Mouse (Mus musculus): ENCODE data around the gene Ppcdc. TPM values are rescaled to one million over a fixed set of nuclear protein-coding genes. Genes with fewer than 3 reads are reported as not detected.

The Ppcdc gene
- 30.8 and 36.1 TPM in 2 replicates for polyA plus RNA-seq (2012; rRNA removed)

- peak; percentile 86 for DNase-seq
Observed at GRCm38 (mm10) chr9:57439522-57440295, at the start of gene Ppcdc. Gene Ppcdc, minus strand, starts transcription at chr9:57440124.

GRCm38 (mm10) chr9:57487807-57488206 lies 47.9 kb upstream of the Ppcdc start:
- DNase-seq: no peak
- TF ChIP-seq CTCF (IDR thresholded peaks at IDR 0.05; ENCODE audit: insufficient read depth, low read length) (no peak), POLR2A (IDR thresholded peaks at IDR 0.05; ENCODE audit: borderline replicate concordance, extremely low read depth, low read depth, low read length) (no peak)
- Histone ChIP-seq H3K4me1 (ENCODE audit: control insufficient read depth, insufficient read depth, low read length) (no peaks in the 10 kb centered on the region), H3K4me3 (replicated peaks; ENCODE audit: extremely low read depth, low read depth, low read length) (no peak overlapping the region)
- WGBS: 58% methylated on average over 7 of the region's 7 CpGs

More at GRCm38 (mm10) chr9:57439522-57440295, at the start of gene Ppcdc:
- WGBS: 2% methylated on average over 32 of the region's 32 CpGs
- Histone ChIP-seq H3K4me3 (replicated peaks; ENCODE audit: extremely low read depth, low read depth, low read length) (peak within 1 kb of the TSS; percentile 95), H3K4me1 (ENCODE audit: control insufficient read depth, insufficient read depth, low read length) (peaks cover 2% of the 10 kb centered on the region; the same call in 1 of the 2 replicates)
- TF ChIP-seq CTCF (IDR thresholded peaks at IDR 0.05; ENCODE audit: insufficient read depth, low read length): no peak
- peak; percentile 95 for TF ChIP-seq POLR2A (IDR thresholded peaks at IDR 0.05; ENCODE audit: borderline replicate concordance, extremely low read depth, low read depth, low read length)

GRCm38 (mm10) chr9:57485774-57486173 lies 45.9 kb upstream of the Ppcdc start:
- Histone ChIP-seq H3K4me1 (ENCODE audit: control insufficient read depth, insufficient read depth, low read length) (no peaks in the 10 kb centered on the region), H3K4me3 (replicated peaks; ENCODE audit: extremely low read depth, low read depth, low read length) (no peak overlapping the region)
- DNase-seq: peak; percentile 66
- TF ChIP-seq CTCF (IDR thresholded peaks at IDR 0.05; ENCODE audit: insufficient read depth, low read length): peak; percentile 77
- TF ChIP-seq POLR2A (IDR thresholded peaks at IDR 0.05; ENCODE audit: borderline replicate concordance, extremely low read depth, low read depth, low read length): no peak
- WGBS: 14% methylated on average over 7 of the region's 7 CpGs

GRCm38 (mm10) chr9:57468914-57469313 lies 29.0 kb upstream of the Ppcdc start:
- H3K4me3 ChIP-seq (replicated peaks; ENCODE audit: extremely low read depth, low read depth, low read length): no peak overlapping the region
- no peak for DNase-seq
- peaks cover 3% of the 10 kb centered on the region; the same call in 1 of the 2 replicates for H3K4me1 ChIP-seq (ENCODE audit: control insufficient read depth, insufficient read depth, low read length)
- WGBS: 52% methylated on average over 4 of the region's 4 CpGs
- TF ChIP-seq POLR2A (IDR thresholded peaks at IDR 0.05; ENCODE audit: borderline replicate concordance, extremely low read depth, low read depth, low read length) (no peak), CTCF (IDR thresholded peaks at IDR 0.05; ENCODE audit: insufficient read depth, low read length) (no peak)

- WGBS: 2% methylated on average over 48 of the region's 48 CpGs
- peaks cover 3% of the 10 kb centered on the region; the same call in 1 of the 2 replicates for H3K4me1 ChIP-seq (ENCODE audit: control insufficient read depth, insufficient read depth, low read length)
- no peak for TF ChIP-seq POLR2A (IDR thresholded peaks at IDR 0.05; ENCODE audit: borderline replicate concordance, extremely low read depth, low read depth, low read length)
- no peak for TF ChIP-seq CTCF (IDR thresholded peaks at IDR 0.05; ENCODE audit: insufficient read depth, low read length)
Observed at GRCm38 (mm10) chr9:57467896-57468549, 28.1 kb upstream of the Ppcdc start, which contains the start of gene Scamp5. Gene Scamp5, minus strand, starts transcription at chr9:57468060.

GRCm38 (mm10) chr9:57467271-57467771 lies 27.4 kb upstream of the Ppcdc start:
- peaks cover 3% of the 10 kb centered on the region; the same call in 1 of the 2 replicates for H3K4me1 ChIP-seq (ENCODE audit: control insufficient read depth, insufficient read depth, low read length)
- TF ChIP-seq POLR2A (IDR thresholded peaks at IDR 0.05; ENCODE audit: borderline replicate concordance, extremely low read depth, low read depth, low read length) (no peak), CTCF (IDR thresholded peaks at IDR 0.05; ENCODE audit: insufficient read depth, low read length) (no peak)
- peak overlapping the region; percentile 58 for H3K4me3 ChIP-seq (replicated peaks; ENCODE audit: extremely low read depth, low read depth, low read length)
- 6% methylated on average over 18 of the region's 18 CpGs for WGBS
- peak; percentile 4 for DNase-seq

More at GRCm38 (mm10) chr9:57467896-57468549, 28.1 kb upstream of the Ppcdc start, which contains the start of gene Scamp5:
- peak; percentile 71 for DNase-seq
- H3K4me3 ChIP-seq (replicated peaks; ENCODE audit: extremely low read depth, low read depth, low read length): peak within 1 kb of the TSS; percentile 58

GRCm38 (mm10) chr9:57466101-57466500 lies 26.2 kb upstream of the Ppcdc start:
- Histone ChIP-seq H3K4me3 (replicated peaks; ENCODE audit: extremely low read depth, low read depth, low read length) (no peak overlapping the region), H3K4me1 (ENCODE audit: control insufficient read depth, insufficient read depth, low read length) (peaks cover 3% of the 10 kb centered on the region; the same call in 1 of the 2 replicates)
- DNase-seq: no peak
- WGBS: 19% methylated on average over 3 of the region's 3 CpGs
- TF ChIP-seq CTCF (IDR thresholded peaks at IDR 0.05; ENCODE audit: insufficient read depth, low read length) (no peak), POLR2A (IDR thresholded peaks at IDR 0.05; ENCODE audit: borderline replicate concordance, extremely low read depth, low read depth, low read length) (no peak)

GRCm38 (mm10) chr9:57462866-57463265 lies 22.9 kb upstream of the Ppcdc start:
- WGBS: 73% methylated on average over 6 of the region's 6 CpGs
- Histone ChIP-seq H3K4me1 (ENCODE audit: control insufficient read depth, insufficient read depth, low read length) (peaks cover 3% of the 10 kb centered on the region; the same call in 1 of the 2 replicates), H3K4me3 (replicated peaks; ENCODE audit: extremely low read depth, low read depth, low read length) (no peak overlapping the region)
- TF ChIP-seq POLR2A (IDR thresholded peaks at IDR 0.05; ENCODE audit: borderline replicate concordance, extremely low read depth, low read depth, low read length): no peak
- no peak for TF ChIP-seq CTCF (IDR thresholded peaks at IDR 0.05; ENCODE audit: insufficient read depth, low read length)
- DNase-seq: no peak

GRCm38 (mm10) chr9:57459707-57460106 lies 19.8 kb upstream of the Ppcdc start:
- no peak overlapping the region for H3K4me3 ChIP-seq (replicated peaks; ENCODE audit: extremely low read depth, low read depth, low read length)
- 98% methylated on average over 2 of the region's 2 CpGs for WGBS
- DNase-seq: no peak
- no peak for TF ChIP-seq CTCF (IDR thresholded peaks at IDR 0.05; ENCODE audit: insufficient read depth, low read length)
- TF ChIP-seq POLR2A (IDR thresholded peaks at IDR 0.05; ENCODE audit: borderline replicate concordance, extremely low read depth, low read depth, low read length): no peak
- no peaks in the 10 kb centered on the region for H3K4me1 ChIP-seq (ENCODE audit: control insufficient read depth, insufficient read depth, low read length)

All from lung, adult 2 months (tissue).